Mouse (Mus musculus): ENCODE data around the gene Sppl3.

GRCm38 (mm10) chr5:115126578-115127312, 115.8 kb downstream of the Sppl3 start:
- TF ChIP-seq SMC3 (IDR thresholded peaks at IDR 0.05; ENCODE audit: low read depth, low read length) (no peak), RCOR1 (conservative IDR thresholded peaks at IDR 0.05; ENCODE audit: low read depth, low read length) (no peak), POLR2A (IDR thresholded peaks at IDR 0.05; ENCODE audit: low read depth, low read length) (no peak), CTCF (conservative IDR thresholded peaks at IDR 0.05 in 1 of 2, IDR thresholded peaks at IDR 0.05 in 1 of 2; ENCODE audit: low read depth in 2 of 2, low read length in 2 of 2) (no peak), TCF12 (IDR thresholded peaks at IDR 0.05; ENCODE audit: low read depth, low read length) (no peak), IRF4 (IDR thresholded peaks at IDR 0.05; ENCODE audit: low read depth, low read length) (no peak), MAX (IDR thresholded peaks at IDR 0.05; ENCODE audit: low read length) (peak; percentile 39; the same call in 1 of the 2 replicates), SIN3A (IDR thresholded peaks at IDR 0.05; ENCODE audit: low read length) (no peak), EP300 (IDR thresholded peaks at IDR 0.05; ENCODE audit: low read length) (no peak), NELFE (IDR thresholded peaks at IDR 0.05; ENCODE audit: low read depth, low read length) (no peak), RAD21 (IDR thresholded peaks at IDR 0.05; ENCODE audit: low read depth, low read length) (no peak), NRF1 (IDR thresholded peaks at IDR 0.05; ENCODE audit: low read depth, low read length) (no peak)

Data from CH12.LX (cell line).